ENCODE assay signal across 23 mouse cellular contexts in the genomic region with DNA sequence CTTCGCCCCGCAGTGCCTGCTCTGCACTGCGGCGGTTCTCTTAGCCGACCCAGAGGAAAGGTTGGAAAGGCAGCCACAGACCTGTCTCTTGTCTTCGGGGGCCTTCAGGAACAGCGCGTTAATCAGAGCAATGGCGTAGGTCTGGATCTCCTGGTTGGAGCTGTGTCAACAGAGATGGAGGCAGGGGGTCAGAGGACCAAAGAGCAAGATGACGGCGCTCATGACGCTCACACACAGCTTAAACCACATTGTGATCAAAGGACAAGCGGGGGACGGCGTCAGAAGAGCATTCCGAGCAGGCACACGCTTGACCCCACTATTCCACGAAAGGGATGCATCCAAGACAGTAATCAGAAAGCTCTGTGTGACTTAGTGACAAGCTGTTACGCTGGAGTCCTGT.
"Had no signal": no experiment of that assay in that cellular context is flagged by ENCODE, and none has a peak within 500 bp of the region (broad histone marks: within the 10 kb centered on the region; RNA-seq: fewer than 3 reads in every experiment).

No protein-coding gene starts in this region.

- H3K9ac ChIP-seq: limb, embryonic 12.5 days; limb, embryonic 15.5 days; lung, embryonic 14.5 days; midbrain, embryonic 13.5 days; neural tube, embryonic 13.5 days had no signal

- DNase-seq: kidney, adult 8-10 months; kidney, postnatal 14 days; kidney, postnatal 4 days; layer of hippocampus, adult 9-11 months; left cerebral cortex, postnatal 4 days; retina, postnatal 1 day; right cerebral cortex, postnatal 25 days; spleen, adult 18-20 months; thymus, adult 18-20 months; thymus, postnatal 36 days had no signal

- H3K4me1 ChIP-seq: limb, embryonic 12.5 days; limb, embryonic 15.5 days; megakaryocyte, embryonic 14.5 days had no signal

- H3K27ac ChIP-seq: hindbrain, postnatal 0 days; left cerebral cortex, adult 2 months; limb, embryonic 12.5 days; limb, embryonic 15.5 days; midbrain, embryonic 10.5 days; midbrain, embryonic 13.5 days; neural tube, embryonic 13.5 days had no signal

- H3K4me2 ChIP-seq: limb, embryonic 12.5 days; limb, embryonic 15.5 days; lung, embryonic 14.5 days; midbrain, embryonic 13.5 days; neural tube, embryonic 13.5 days had no signal

- H3K9me3 ChIP-seq: limb, embryonic 15.5 days; midbrain, embryonic 10.5 days; midbrain, embryonic 13.5 days; neural tube, embryonic 13.5 days had no signal

- H3K4me3 ChIP-seq: left cerebral cortex, adult 2 months; limb, embryonic 12.5 days; limb, embryonic 15.5 days; megakaryocyte, embryonic 14.5 days; midbrain, embryonic 10.5 days; midbrain, embryonic 13.5 days; myocyte; neural tube, embryonic 13.5 days had no signal

- ATAC-seq: hindbrain, postnatal 0 days; inflammation-experienced regulatory T-cells, adult 6 months; intestine, postnatal 0 days; midbrain, embryonic 13.5 days; midbrain, embryonic 16.5 days had no signal

- H3K27me3 ChIP-seq: limb, embryonic 12.5 days; limb, embryonic 15.5 days; megakaryocyte, embryonic 14.5 days; midbrain, embryonic 13.5 days; neural tube, embryonic 13.5 days had no signal
